Mouse (Mus musculus): Measurements from ENCODE around the gene Kcnc2. TPM values are rescaled to one million over a fixed set of nuclear protein-coding genes. Genes with fewer than 3 reads are reported as not detected.

Gene Kcnc2
- total RNA-seq, 2 experiments from 2014 or later, result 39.9 to 41.4 TPM

- DNase-seq (ENCODE audit: low spot score in 2 of 2), result no peak
Measured at GRCm38 (mm10) chr10:112380590-112380989, 109.7 kb downstream of the Kcnc2 start.

GRCm38 (mm10) chr10:112394399-112394970 is 123.6 kb downstream of the Kcnc2 start:
- DNase-seq (ENCODE audit: low spot score in 2 of 2), result no peak

GRCm38 (mm10) chr10:112397194-112397593 is 126.3 kb downstream of the Kcnc2 start:
- no peak for DNase-seq (ENCODE audit: low spot score in 2 of 2)

- DNase-seq (ENCODE audit: low spot score in 2 of 2), result no peak
Measured at GRCm38 (mm10) chr10:112400591-112401404, 129.9 kb downstream of the Kcnc2 start.

- DNase-seq (ENCODE audit: low spot score in 2 of 2), result no peak
Measured at GRCm38 (mm10) chr10:112409525-112409924, 138.6 kb downstream of the Kcnc2 start.

- no peak for DNase-seq (ENCODE audit: low spot score in 2 of 2)
Measured at GRCm38 (mm10) chr10:112423327-112423726, 152.4 kb downstream of the Kcnc2 start.

GRCm38 (mm10) chr10:112436950-112437349 is 166.0 kb downstream of the Kcnc2 start:
- DNase-seq (ENCODE audit: low spot score in 2 of 2), result no peak

- DNase-seq (ENCODE audit: low spot score in 2 of 2), result no peak
Measured at GRCm38 (mm10) chr10:112444640-112445039, 173.7 kb downstream of the Kcnc2 start.

GRCm38 (mm10) chr10:112450910-112451309 is 180.0 kb downstream of the Kcnc2 start:
- no peak for DNase-seq (ENCODE audit: low spot score in 2 of 2)

- no peak for DNase-seq (ENCODE audit: low spot score in 2 of 2)
Measured at GRCm38 (mm10) chr10:112468689-112469384, 197.9 kb downstream of the Kcnc2 start.

GRCm38 (mm10) chr10:112474122-112474810 is 203.3 kb downstream of the Kcnc2 start:
- DNase-seq (ENCODE audit: low spot score in 2 of 2), result no peak

- DNase-seq (ENCODE audit: low spot score in 2 of 2), result no peak
Measured at GRCm38 (mm10) chr10:112481461-112481860, 210.5 kb downstream of the Kcnc2 start.

- no peak for DNase-seq (ENCODE audit: low spot score in 2 of 2)
Measured at GRCm38 (mm10) chr10:112481921-112482607, 211.1 kb downstream of the Kcnc2 start.

- DNase-seq (ENCODE audit: low spot score in 2 of 2), result no peak
Measured at GRCm38 (mm10) chr10:112484387-112485105, 213.6 kb downstream of the Kcnc2 start.

GRCm38 (mm10) chr10:112485819-112486218 is 214.9 kb downstream of the Kcnc2 start:
- DNase-seq (ENCODE audit: low spot score in 2 of 2), result no peak

- DNase-seq (ENCODE audit: low spot score in 2 of 2), result no peak
Measured at GRCm38 (mm10) chr10:112488751-112489150, 217.8 kb downstream of the Kcnc2 start.
